Mouse (Mus musculus): ENCODE measurements around the gene Fbn1. TPM values are rescaled to one million over a fixed set of nuclear protein-coding genes. Genes with fewer than 3 reads are reported as not detected.

Fbn1 gene
- polyA plus RNA-seq, 1 experiment from 2014 or later: 15.5 TPM

GRCm38 (mm10) chr2:125318371-125319061, 189.3 kb downstream of the Fbn1 start:
- Histone ChIP-seq H3K4me2 (replicated peaks; ENCODE audit: low read depth, low read length) (no peak overlapping the region), H3K36me3 (ENCODE audit: insufficient read depth, low read length) (peaks cover 17% of the 10 kb centered on the region; the same call in 1 of the 2 replicates), H3K27me3 (ENCODE audit: insufficient read depth, low read length) (no peaks in the 10 kb centered on the region), H3K4me3 (ENCODE audit: low read length) (no peak overlapping the region), H3K27ac (ENCODE audit: low read length) (no peak overlapping the region), H3K9ac (replicated peaks; ENCODE audit: low read length) (no peak overlapping the region), H3K9me3 (ENCODE audit: low read length) (no peaks in the 10 kb centered on the region), H3K4me1 (ENCODE audit: insufficient read depth, low read length) (peaks cover 7% of the 10 kb centered on the region)
- ATAC-seq (ENCODE audit: low FRiP score, low TSS enrichment): 0 out of 2 replicates have a peak, but pooled peaks have one; percentile 4
- WGBS: 77% methylated on average over 5 of the region's 5 CpGs

GRCm38 (mm10) chr2:125315203-125315602, 192.6 kb downstream of the Fbn1 start:
- Histone ChIP-seq H3K36me3 (ENCODE audit: insufficient read depth, low read length) (peaks cover 20% of the 10 kb centered on the region; the same call in 1 of the 2 replicates), H3K9me3 (ENCODE audit: low read length) (no peaks in the 10 kb centered on the region), H3K4me3 (ENCODE audit: low read length) (no peak overlapping the region), H3K4me2 (replicated peaks; ENCODE audit: low read depth, low read length) (no peak overlapping the region), H3K4me1 (ENCODE audit: insufficient read depth, low read length) (no peaks in the 10 kb centered on the region), H3K9ac (replicated peaks; ENCODE audit: low read length) (no peak overlapping the region), H3K27ac (ENCODE audit: low read length) (no peak overlapping the region), H3K27me3 (ENCODE audit: insufficient read depth, low read length) (no peaks in the 10 kb centered on the region)
- 77% methylated on average over 3 of the region's 3 CpGs for WGBS
- no peak for ATAC-seq (ENCODE audit: low FRiP score, low TSS enrichment)

GRCm38 (mm10) chr2:125314169-125314925, 193.4 kb downstream of the Fbn1 start:
- no peaks in the 10 kb centered on the region for H3K9me3 ChIP-seq (ENCODE audit: low read length)

GRCm38 (mm10) chr2:125309710-125310109, 198.1 kb downstream of the Fbn1 start:
- no peak for ATAC-seq (ENCODE audit: low FRiP score, low TSS enrichment)
- Histone ChIP-seq H3K27ac (ENCODE audit: low read length) (no peak overlapping the region), H3K4me1 (ENCODE audit: insufficient read depth, low read length) (no peaks in the 10 kb centered on the region), H3K36me3 (ENCODE audit: insufficient read depth, low read length) (peaks cover 30% of the 10 kb centered on the region), H3K4me3 (ENCODE audit: low read length) (no peak overlapping the region), H3K9ac (replicated peaks; ENCODE audit: low read length) (no peak overlapping the region), H3K9me3 (ENCODE audit: low read length) (no peaks in the 10 kb centered on the region), H3K4me2 (replicated peaks; ENCODE audit: low read depth, low read length) (no peak overlapping the region), H3K27me3 (ENCODE audit: insufficient read depth, low read length) (no peaks in the 10 kb centered on the region)
- 91% methylated on average over 10 of the region's 10 CpGs for WGBS

More at GRCm38 (mm10) chr2:125314169-125314925, 193.4 kb downstream of the Fbn1 start:
- H3K27ac ChIP-seq (ENCODE audit: low read length): no peak overlapping the region
- H3K9ac ChIP-seq (replicated peaks; ENCODE audit: low read length): no peak overlapping the region
- ATAC-seq (ENCODE audit: low FRiP score, low TSS enrichment): no peak
- H3K27me3 ChIP-seq (ENCODE audit: insufficient read depth, low read length): no peaks in the 10 kb centered on the region
- H3K4me3 ChIP-seq (ENCODE audit: low read length): no peak overlapping the region
- no peak overlapping the region for H3K4me2 ChIP-seq (replicated peaks; ENCODE audit: low read depth, low read length)
- WGBS: 88% methylated on average over 16 of the region's 16 CpGs
- peaks cover 26% of the 10 kb centered on the region for H3K36me3 ChIP-seq (ENCODE audit: insufficient read depth, low read length)
- H3K4me1 ChIP-seq (ENCODE audit: insufficient read depth, low read length): no peaks in the 10 kb centered on the region

- no peak for ATAC-seq (ENCODE audit: low FRiP score, low TSS enrichment)
- no peak overlapping the region for H3K4me2 ChIP-seq (replicated peaks; ENCODE audit: low read depth, low read length)
- H3K9ac ChIP-seq (replicated peaks; ENCODE audit: low read length): no peak overlapping the region
- H3K27ac ChIP-seq (ENCODE audit: low read length): no peak overlapping the region
- H3K36me3 ChIP-seq (ENCODE audit: insufficient read depth, low read length): peaks cover 21% of the 10 kb centered on the region
- H3K27me3 ChIP-seq (ENCODE audit: insufficient read depth, low read length): no peaks in the 10 kb centered on the region
- WGBS: 77% methylated on average over 3 of the region's 3 CpGs
- no peaks in the 10 kb centered on the region for H3K9me3 ChIP-seq (ENCODE audit: low read length)
- H3K4me1 ChIP-seq (ENCODE audit: insufficient read depth, low read length): no peaks in the 10 kb centered on the region
- no peak overlapping the region for H3K4me3 ChIP-seq (ENCODE audit: low read length)
Measured at GRCm38 (mm10) chr2:125305671-125306070, 202.1 kb downstream of the Fbn1 start.

GRCm38 (mm10) chr2:125304746-125305145, 203.0 kb downstream of the Fbn1 start:
- no peaks in the 10 kb centered on the region for H3K4me1 ChIP-seq (ENCODE audit: insufficient read depth, low read length)
- no peak for ATAC-seq (ENCODE audit: low FRiP score, low TSS enrichment)
- no peak overlapping the region for H3K4me3 ChIP-seq (ENCODE audit: low read length)
- H3K4me2 ChIP-seq (replicated peaks; ENCODE audit: low read depth, low read length): no peak overlapping the region
- no peaks in the 10 kb centered on the region for H3K27me3 ChIP-seq (ENCODE audit: insufficient read depth, low read length)
- peaks cover 19% of the 10 kb centered on the region for H3K36me3 ChIP-seq (ENCODE audit: insufficient read depth, low read length)
- no peak overlapping the region for H3K27ac ChIP-seq (ENCODE audit: low read length)
- no peak overlapping the region for H3K9ac ChIP-seq (replicated peaks; ENCODE audit: low read length)
- WGBS: 87% methylated on average over 3 of the region's 3 CpGs
- no peaks in the 10 kb centered on the region for H3K9me3 ChIP-seq (ENCODE audit: low read length)

GRCm38 (mm10) chr2:125303764-125304384, 203.9 kb downstream of the Fbn1 start:
- Histone ChIP-seq H3K4me2 (replicated peaks; ENCODE audit: low read depth, low read length) (no peak overlapping the region), H3K27ac (ENCODE audit: low read length) (no peak overlapping the region), H3K4me1 (ENCODE audit: insufficient read depth, low read length) (no peaks in the 10 kb centered on the region), H3K9me3 (ENCODE audit: low read length) (no peaks in the 10 kb centered on the region), H3K9ac (replicated peaks; ENCODE audit: low read length) (no peak overlapping the region), H3K4me3 (ENCODE audit: low read length) (no peak overlapping the region), H3K36me3 (ENCODE audit: insufficient read depth, low read length) (peaks cover 11% of the 10 kb centered on the region), H3K27me3 (ENCODE audit: insufficient read depth, low read length) (no peaks in the 10 kb centered on the region)
- ATAC-seq (ENCODE audit: low FRiP score, low TSS enrichment): no peak; the same call in 1 of the 2 replicates
- 70% methylated on average over 5 of the region's 5 CpGs for WGBS

GRCm38 (mm10) chr2:125302625-125302924, 205.2 kb downstream of the Fbn1 start:
- WGBS: 68% methylated on average over 8 of the region's 8 CpGs

GRCm38 (mm10) chr2:125301877-125302624, 205.7 kb downstream of the Fbn1 start:
- Histone ChIP-seq H3K9ac (replicated peaks; ENCODE audit: low read length) (no peak overlapping the region), H3K4me1 (ENCODE audit: insufficient read depth, low read length) (no peaks in the 10 kb centered on the region), H3K9me3 (ENCODE audit: low read length) (no peaks in the 10 kb centered on the region), H3K27ac (ENCODE audit: low read length) (no peak overlapping the region), H3K27me3 (ENCODE audit: insufficient read depth, low read length) (no peaks in the 10 kb centered on the region), H3K4me3 (ENCODE audit: low read length) (no peak overlapping the region), H3K36me3 (ENCODE audit: insufficient read depth, low read length) (peaks cover 9% of the 10 kb centered on the region), H3K4me2 (replicated peaks; ENCODE audit: low read depth, low read length) (no peak overlapping the region)
- 72% methylated on average over 9 of the region's 9 CpGs for WGBS
- ATAC-seq (ENCODE audit: low FRiP score, low TSS enrichment): no peak

More at GRCm38 (mm10) chr2:125302625-125302924, 205.2 kb downstream of the Fbn1 start:
- H3K36me3 ChIP-seq (ENCODE audit: insufficient read depth, low read length): peaks cover 9% of the 10 kb centered on the region
- H3K4me1 ChIP-seq (ENCODE audit: insufficient read depth, low read length): no peaks in the 10 kb centered on the region
- no peak overlapping the region for H3K4me3 ChIP-seq (ENCODE audit: low read length)
- H3K27ac ChIP-seq (ENCODE audit: low read length): no peak overlapping the region
- no peak overlapping the region for H3K4me2 ChIP-seq (replicated peaks; ENCODE audit: low read depth, low read length)
- H3K27me3 ChIP-seq (ENCODE audit: insufficient read depth, low read length): no peaks in the 10 kb centered on the region
- H3K9ac ChIP-seq (replicated peaks; ENCODE audit: low read length): no peak overlapping the region
- H3K9me3 ChIP-seq (ENCODE audit: low read length): no peaks in the 10 kb centered on the region
- ATAC-seq (ENCODE audit: low FRiP score, low TSS enrichment): no peak

All from kidney, embryonic 16.5 days (tissue).